Mouse (Mus musculus): ENCODE data around the gene Zbtb37. TPM values are rescaled to one million over a fixed set of nuclear protein-coding genes. Genes with fewer than 3 reads are reported as not detected.
"Not testable (repeated sequence)": the region's sequence is repeated elsewhere in the genome, so short reads cannot be mapped to it uniquely, and the experiment has no call there.

The Zbtb37 gene
- polyA plus RNA-seq, 1 experiment, result 0.32 TPM

- no peaks in the 10 kb centered on the region for H3K27me3 ChIP-seq (ENCODE audit: control insufficient read depth, insufficient read depth, low read length)
- WGBS, result 84% methylated on average over 7 of the region's 7 CpGs
- TF ChIP-seq POLR2A (IDR thresholded peaks at IDR 0.05; ENCODE audit: low read depth, low read length) (no peak), CTCF (IDR thresholded peaks at IDR 0.05; ENCODE audit: extremely low read depth, insufficient read length, insufficient replicate concordance, low read depth, low read length) (no peak)
- H3K36me3 ChIP-seq (ENCODE audit: control insufficient read depth, insufficient read depth, low read length), result peaks cover 18% of the 10 kb centered on the region
- no peak overlapping the region for H3K4me3 ChIP-seq (ENCODE audit: low read depth, low read length)
- H3K27ac ChIP-seq (ENCODE audit: insufficient read depth, low read depth, low read length), result no peak overlapping the region
- peaks cover 6% of the 10 kb centered on the region; the same call in 1 of the 2 replicates for H3K4me1 ChIP-seq (ENCODE audit: control insufficient read depth, insufficient read depth, insufficient read length, low read length)
These were observed 2.3 kb downstream of the Zbtb37 start for GRCm38 (mm10) chr1:161032345-161032744.

GRCm38 (mm10) chr1:161031881-161032280, 2.8 kb downstream of the Zbtb37 start:
- Histone ChIP-seq H3K4me1 (ENCODE audit: control insufficient read depth, insufficient read depth, insufficient read length, low read length) (peaks cover 6% of the 10 kb centered on the region; the same call in 1 of the 2 replicates), H3K27ac (ENCODE audit: insufficient read depth, low read depth, low read length) (no peak overlapping the region), H3K36me3 (ENCODE audit: control insufficient read depth, insufficient read depth, low read length) (peaks cover 15% of the 10 kb centered on the region), H3K4me3 (ENCODE audit: low read depth, low read length) (no peak overlapping the region), H3K27me3 (ENCODE audit: control insufficient read depth, insufficient read depth, low read length) (no peaks in the 10 kb centered on the region)
- TF ChIP-seq POLR2A (IDR thresholded peaks at IDR 0.05; ENCODE audit: low read depth, low read length), result no peak
- TF ChIP-seq CTCF (IDR thresholded peaks at IDR 0.05; ENCODE audit: extremely low read depth, insufficient read length, insufficient replicate concordance, low read depth, low read length), result no peak
- WGBS, result 93% methylated on average over 9 of the region's 9 CpGs

DNA sequence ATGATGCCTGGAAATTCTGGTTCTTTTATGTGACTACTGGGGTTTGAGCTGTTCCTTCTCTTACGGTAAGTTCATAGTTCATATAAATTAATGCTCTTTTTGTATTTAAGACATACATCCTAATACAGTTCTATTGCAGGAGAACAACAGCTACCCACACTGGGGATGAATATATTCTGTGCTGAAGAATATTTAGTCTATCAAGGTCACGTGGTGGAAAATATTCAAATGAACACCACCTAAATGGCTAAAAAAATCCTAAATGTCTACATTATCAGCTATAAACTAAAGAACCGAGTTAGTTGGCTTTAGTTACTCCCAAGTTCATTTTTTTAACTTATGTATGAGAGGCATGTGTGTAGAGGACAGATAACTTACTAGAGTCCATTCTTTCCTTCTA, 4.6 kb downstream of the Zbtb37 start:
- no peak for TF ChIP-seq CTCF (IDR thresholded peaks at IDR 0.05; ENCODE audit: extremely low read depth, insufficient read length, insufficient replicate concordance, low read depth, low read length)
- TF ChIP-seq POLR2A (IDR thresholded peaks at IDR 0.05; ENCODE audit: low read depth, low read length), result no peak
- peaks cover 3% of the 10 kb centered on the region; the same call in 1 of the 2 replicates for H3K36me3 ChIP-seq (ENCODE audit: control insufficient read depth, insufficient read depth, low read length)
- H3K4me1 ChIP-seq (ENCODE audit: control insufficient read depth, insufficient read depth, insufficient read length, low read length), result no peaks in the 10 kb centered on the region
- no peak overlapping the region for H3K27ac ChIP-seq (ENCODE audit: insufficient read depth, low read depth, low read length)
- H3K4me3 ChIP-seq (ENCODE audit: low read depth, low read length), result no peak overlapping the region
- WGBS, result 93% methylated on average over 3 of the region's 3 CpGs
- H3K27me3 ChIP-seq (ENCODE audit: control insufficient read depth, insufficient read depth, low read length), result no peaks in the 10 kb centered on the region

GRCm38 (mm10) chr1:161028427-161028826, 6.2 kb downstream of the Zbtb37 start:
- 91% methylated on average over 1 of the region's 1 CpGs for WGBS
- not testable (repeated sequence) for H3K36me3 ChIP-seq (ENCODE audit: control insufficient read depth, insufficient read depth, low read length); H3K4me1 ChIP-seq (ENCODE audit: control insufficient read depth, insufficient read depth, insufficient read length, low read length); H3K27ac ChIP-seq (ENCODE audit: insufficient read depth, low read depth, low read length); H3K27me3 ChIP-seq (ENCODE audit: control insufficient read depth, insufficient read depth, low read length); H3K4me3 ChIP-seq (ENCODE audit: low read depth, low read length)

DNA sequence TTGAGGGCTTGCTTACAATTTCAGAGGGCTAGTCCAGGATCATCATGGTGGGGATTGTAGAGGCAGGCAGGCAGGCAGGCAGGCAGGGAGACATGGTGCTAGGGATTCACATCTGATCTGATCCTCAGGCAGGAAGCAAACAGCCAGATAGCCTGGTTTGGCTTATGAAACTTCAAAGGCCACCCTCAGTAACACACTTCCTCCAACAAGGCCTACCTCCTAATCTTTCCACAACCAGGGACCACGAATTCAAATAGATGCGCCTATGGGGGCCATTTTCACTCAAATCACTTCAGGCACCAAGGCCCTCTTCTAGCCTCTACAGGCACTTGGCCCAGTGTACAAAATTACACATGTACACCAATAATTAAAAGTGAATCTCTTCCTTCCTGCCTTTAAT, 7.5 kb downstream of the Zbtb37 start:
- TF ChIP-seq CTCF (IDR thresholded peaks at IDR 0.05; ENCODE audit: extremely low read depth, insufficient read length, insufficient replicate concordance, low read depth, low read length) (no peak), POLR2A (IDR thresholded peaks at IDR 0.05; ENCODE audit: low read depth, low read length) (no peak)
- Histone ChIP-seq H3K4me1 (ENCODE audit: control insufficient read depth, insufficient read depth, insufficient read length, low read length) (no peaks in the 10 kb centered on the region), H3K4me3 (ENCODE audit: low read depth, low read length) (no peak overlapping the region), H3K27ac (ENCODE audit: insufficient read depth, low read depth, low read length) (no peak overlapping the region), H3K27me3 (ENCODE audit: control insufficient read depth, insufficient read depth, low read length) (no peaks in the 10 kb centered on the region), H3K36me3 (ENCODE audit: control insufficient read depth, insufficient read depth, low read length) (peaks cover 3% of the 10 kb centered on the region; the same call in 1 of the 2 replicates)
- 89% methylated on average over 2 of the region's 2 CpGs for WGBS

DNA sequence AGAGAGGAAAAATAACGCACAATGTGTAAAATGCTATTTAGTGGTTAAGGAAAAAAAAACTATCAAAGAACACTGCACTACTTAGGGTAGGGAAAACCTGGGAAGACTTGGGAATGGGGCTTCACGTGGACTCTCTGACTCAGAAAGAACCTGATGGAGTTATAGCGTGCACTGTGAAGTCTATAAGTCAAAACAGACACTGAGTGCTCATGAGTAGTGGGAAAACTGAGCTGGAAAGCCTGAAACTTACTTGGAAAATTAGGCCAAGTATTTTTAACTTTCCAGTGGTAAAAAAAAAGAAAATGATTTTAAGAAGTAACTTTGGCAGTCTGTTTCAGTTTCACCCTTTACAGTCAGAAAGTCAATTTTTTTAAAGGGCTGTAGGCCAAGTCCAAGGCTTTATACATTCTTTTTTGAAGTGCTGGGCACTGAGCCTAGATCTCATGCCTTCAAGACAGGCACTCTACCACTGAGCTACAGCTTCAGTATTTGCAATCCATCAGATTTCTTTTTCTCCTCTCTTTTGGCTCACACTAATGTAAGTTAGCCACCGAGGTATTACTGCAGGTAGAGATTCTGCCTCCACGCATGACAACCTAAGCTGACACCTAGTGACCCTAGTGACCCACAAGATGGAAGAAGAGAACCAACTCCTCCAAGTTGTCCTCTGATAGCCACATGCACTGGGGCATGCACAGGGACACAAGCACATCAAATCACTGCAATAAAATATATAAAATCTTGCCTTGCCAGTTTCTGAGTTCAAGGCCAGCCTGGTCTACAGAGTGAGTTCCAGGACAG, 9.0 kb downstream of the Zbtb37 start:
- WGBS, result 78% methylated on average over 5 of the region's 5 CpGs
- Histone ChIP-seq H3K36me3 (ENCODE audit: control insufficient read depth, insufficient read depth, low read length) (peaks cover 3% of the 10 kb centered on the region; the same call in 1 of the 2 replicates), H3K4me1 (ENCODE audit: control insufficient read depth, insufficient read depth, insufficient read length, low read length) (no peaks in the 10 kb centered on the region), H3K27ac (ENCODE audit: insufficient read depth, low read depth, low read length) (no peak overlapping the region), H3K4me3 (ENCODE audit: low read depth, low read length) (no peak overlapping the region), H3K27me3 (ENCODE audit: control insufficient read depth, insufficient read depth, low read length) (no peaks in the 10 kb centered on the region)
- TF ChIP-seq POLR2A (IDR thresholded peaks at IDR 0.05; ENCODE audit: low read depth, low read length), result no peak
- TF ChIP-seq CTCF (IDR thresholded peaks at IDR 0.05; ENCODE audit: extremely low read depth, insufficient read length, insufficient replicate concordance, low read depth, low read length), result no peak

DNA sequence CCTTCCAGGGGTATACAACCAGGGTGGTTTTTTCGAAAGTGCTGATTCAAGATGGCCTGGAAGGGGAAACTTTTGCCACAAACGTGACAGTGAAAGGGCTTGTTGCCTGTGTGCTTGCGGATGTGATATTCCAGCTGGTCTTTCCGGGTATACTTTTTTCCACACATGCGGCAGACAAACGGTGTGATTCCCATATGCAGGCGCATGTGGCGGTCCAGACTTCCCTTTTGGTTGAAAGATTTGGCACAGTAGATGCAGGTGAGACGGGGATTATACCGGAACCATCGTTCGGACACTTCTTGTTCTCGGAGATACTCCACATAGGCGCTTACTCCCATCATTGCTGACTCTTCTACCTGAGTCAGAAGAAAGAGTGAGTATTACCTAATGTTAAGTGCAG, 14.6 kb downstream of the Zbtb37 start:
- Histone ChIP-seq H3K27me3 (ENCODE audit: control insufficient read depth, insufficient read depth, low read length) (no peaks in the 10 kb centered on the region), H3K4me1 (ENCODE audit: control insufficient read depth, insufficient read depth, insufficient read length, low read length) (no peaks in the 10 kb centered on the region), H3K4me3 (ENCODE audit: low read depth, low read length) (no peak overlapping the region), H3K27ac (ENCODE audit: insufficient read depth, low read depth, low read length) (no peak overlapping the region), H3K36me3 (ENCODE audit: control insufficient read depth, insufficient read depth, low read length) (peaks cover 3% of the 10 kb centered on the region; the same call in 1 of the 2 replicates)
- WGBS, result 97% methylated on average over 14 of the region's 14 CpGs
- TF ChIP-seq POLR2A (IDR thresholded peaks at IDR 0.05; ENCODE audit: low read depth, low read length) (no peak), CTCF (IDR thresholded peaks at IDR 0.05; ENCODE audit: extremely low read depth, insufficient read length, insufficient replicate concordance, low read depth, low read length) (no peak)

Measured in small intestine, adult 2 months (tissue).